Mouse (Mus musculus): ENCODE data around the gene Ccdc113. TPM values are rescaled to one million over a fixed set of nuclear protein-coding genes. Genes with fewer than 3 reads are reported as not detected.

Ccdc113 gene
- total and polyA plus RNA-seq, 3 experiments = not detected

DNA sequence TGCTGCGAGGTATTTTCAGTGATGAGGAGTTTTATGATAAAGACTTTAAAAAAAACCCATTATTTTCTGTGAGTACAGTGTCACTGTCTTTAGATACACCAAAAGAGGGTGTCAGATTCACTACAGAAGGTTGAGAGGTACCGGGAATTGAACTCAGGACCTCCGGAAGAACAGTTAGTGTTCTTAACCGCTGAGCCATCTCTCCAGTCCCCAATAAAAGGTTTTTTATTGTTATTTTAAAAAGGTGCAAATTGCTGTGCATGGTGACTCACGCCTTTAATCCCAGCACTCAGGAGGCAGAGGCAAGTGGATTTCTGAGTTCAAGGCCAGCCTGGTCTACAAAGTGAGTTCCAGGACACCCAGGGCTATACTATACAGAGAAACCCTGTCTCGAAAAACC, 38.4 kb upstream of the Ccdc113 start:
- in situ Hi-C loops (cut with MboI; ENCODE audit: low pct_ligation_motif_present, low pct_unique_long_range_greater_than_20kb, low sequenced_read_pairs) = no loop called here
- dilution Hi-C loops (cut with MboI; ENCODE audit: extremely low pct_ligation_motif_present, extremely low pct_unique_long_range_greater_than_20kb, low sequenced_read_pairs) = no loop called here

DNA sequence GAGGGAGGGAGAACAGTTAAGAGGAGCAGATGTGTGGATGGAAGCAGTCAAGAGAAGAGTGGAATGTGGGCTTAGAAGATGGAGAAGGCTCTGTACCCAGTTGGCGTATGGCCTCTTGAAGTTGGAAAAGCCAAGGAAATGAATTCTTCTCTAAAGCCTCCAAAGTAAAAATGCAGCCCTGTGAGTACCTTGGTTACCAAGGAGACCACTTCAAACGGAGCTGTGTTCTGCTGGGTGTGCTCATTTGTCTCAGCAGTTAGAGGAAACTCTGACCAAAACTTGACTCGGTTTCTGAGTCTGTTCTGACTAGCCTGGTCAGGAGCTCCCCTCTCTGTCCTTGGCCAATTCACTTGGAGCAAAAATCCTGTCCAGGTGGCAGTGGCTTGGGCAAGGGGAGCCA, 37.5 kb upstream of the Ccdc113 start:
- in situ Hi-C loops (cut with MboI; ENCODE audit: low pct_ligation_motif_present, low pct_unique_long_range_greater_than_20kb, low sequenced_read_pairs) = no loop called here
- Histone ChIP-seq H3K27ac (ENCODE audit: insufficient read depth, low read depth) (no peak overlapping the region), H3K27me3 (replicated peaks) (peaks cover 5% of the 10 kb centered on the region), H3K9me3 (replicated peaks; ENCODE audit: low read length) (no peaks in the 10 kb centered on the region), H3K79me2 (replicated peaks; ENCODE audit: control insufficient read depth, extremely low read depth, insufficient read depth, poor library complexity, severe bottlenecking) (no peaks in the 10 kb centered on the region), H3K4me2 (ENCODE audit: insufficient read depth, low read depth, poor library complexity, severe bottlenecking) (no peak overlapping the region; the same call in 1 of the 2 replicates), H3K4me3 (replicated peaks in 1 of 3; ENCODE audit: low read depth in 2 of 3, low read length in 2 of 3, poor library complexity in 1 of 3) (no peak overlapping the region), H3K9ac (ENCODE audit: insufficient read depth, low read depth) (no peak overlapping the region), H3K4me1 (ENCODE audit: control insufficient read depth in 1 of 2, insufficient read depth in 2 of 2) (no peaks in the 10 kb centered on the region; a peak in 1 of 4 replicates), H3K36me3 (replicated peaks in 1 of 2; ENCODE audit: control insufficient read depth in 1 of 2, insufficient read depth in 1 of 2, low read length in 1 of 2) (no peaks in the 10 kb centered on the region)
- dilution Hi-C loops (cut with MboI; ENCODE audit: extremely low pct_ligation_motif_present, extremely low pct_unique_long_range_greater_than_20kb, low sequenced_read_pairs) = no loop called here
- no peak for TF ChIP-seq NELFE (IDR thresholded peaks at IDR 0.05; ENCODE audit: low read depth, low read length)
- TF ChIP-seq CTCF (conservative IDR thresholded peaks at IDR 0.05 in 1 of 2, IDR thresholded peaks at IDR 0.05 in 1 of 2; ENCODE audit: low read depth in 2 of 2, low read length in 2 of 2) = no peak
- TF ChIP-seq KAT2A (IDR thresholded peaks at IDR 0.05; ENCODE audit: insufficient replicate concordance, low read length) = no peak
- TF ChIP-seq JUN (IDR thresholded peaks at IDR 0.05; ENCODE audit: insufficient read depth, low read depth, low read length) = no peak
- TF ChIP-seq MAFK (IDR thresholded peaks at IDR 0.05; ENCODE audit: insufficient replicate concordance, low read length) = no peak
- TF ChIP-seq SMC3 (IDR thresholded peaks at IDR 0.05; ENCODE audit: low read depth, low read length) = no peak
- TF ChIP-seq PAX5 (IDR thresholded peaks at IDR 0.05; ENCODE audit: low read length) = no peak
- no peak for TF ChIP-seq ELF1 (IDR thresholded peaks at IDR 0.05; ENCODE audit: low read depth, low read length)
- no peak for TF ChIP-seq ZMIZ1 (IDR thresholded peaks at IDR 0.05; ENCODE audit: low read depth, low read length)
- TF ChIP-seq RCOR1 (conservative IDR thresholded peaks at IDR 0.05; ENCODE audit: low read depth, low read length) = no peak
- no peak for TF ChIP-seq MYC (IDR thresholded peaks at IDR 0.05; ENCODE audit: low read depth, low read length)
- TF ChIP-seq SIN3A (IDR thresholded peaks at IDR 0.05; ENCODE audit: low read length) = no peak
- no peak for TF ChIP-seq TCF12 (IDR thresholded peaks at IDR 0.05; ENCODE audit: low read depth, low read length)
- no peak for TF ChIP-seq POLR2AphosphoS2 (IDR thresholded peaks at IDR 0.05; ENCODE audit: low read depth, low read length)
- TF ChIP-seq MAX (IDR thresholded peaks at IDR 0.05; ENCODE audit: low read length) = no peak
- no peak for TF ChIP-seq ZC3H11A (IDR thresholded peaks at IDR 0.05; ENCODE audit: low read depth, low read length)
- TF ChIP-seq CHD2 (IDR thresholded peaks at IDR 0.05; ENCODE audit: low read length) = no peak
- no peak for TF ChIP-seq MAZ (IDR thresholded peaks at IDR 0.05; ENCODE audit: low read depth, low read length)
- TF ChIP-seq USF1 (IDR thresholded peaks at IDR 0.05; ENCODE audit: low read depth, low read length) = no peak
- no peak for TF ChIP-seq JUND (conservative IDR thresholded peaks at IDR 0.05; ENCODE audit: low read depth, low read length)
- DNase-seq (ENCODE audit: extremely low read depth) = no peak

More for the DNA sequence above, 38.4 kb upstream of the Ccdc113 start:
- H3K9ac ChIP-seq (ENCODE audit: insufficient read depth, low read depth) = no peak overlapping the region
- DNase-seq (ENCODE audit: extremely low read depth) = no peak
- no peak overlapping the region for H3K4me2 ChIP-seq (ENCODE audit: insufficient read depth, low read depth, poor library complexity, severe bottlenecking)
- TF ChIP-seq BHLHE40 (IDR thresholded peaks at IDR 0.05; ENCODE audit: low read depth, low read length) (no peak), IRF4 (IDR thresholded peaks at IDR 0.05; ENCODE audit: low read depth, low read length) (no peak)
- H3K4me1 ChIP-seq (ENCODE audit: control insufficient read depth in 1 of 2, insufficient read depth in 2 of 2) = no peaks in the 10 kb centered on the region; a peak in 1 of 4 replicates
- H3K4me3 ChIP-seq (replicated peaks in 1 of 3; ENCODE audit: low read depth in 2 of 3, low read length in 2 of 3, poor library complexity in 1 of 3) = no peak overlapping the region
- H3K9me3 ChIP-seq (replicated peaks; ENCODE audit: low read length) = no peaks in the 10 kb centered on the region
- peaks cover under 1% of the 10 kb centered on the region for H3K27me3 ChIP-seq (replicated peaks)
- H3K36me3 ChIP-seq (replicated peaks in 1 of 2; ENCODE audit: control insufficient read depth in 1 of 2, insufficient read depth in 1 of 2, low read length in 1 of 2) = no peaks in the 10 kb centered on the region
- H3K79me2 ChIP-seq (replicated peaks; ENCODE audit: control insufficient read depth, extremely low read depth, insufficient read depth, poor library complexity, severe bottlenecking) = no peaks in the 10 kb centered on the region
- no peak overlapping the region for H3K27ac ChIP-seq (ENCODE audit: insufficient read depth, low read depth)

Data from CH12.LX (cell line).